Mouse (Mus musculus): ENCODE measurements around the gene Mesd. TPM values are rescaled to one million over a fixed set of nuclear protein-coding genes. Genes with fewer than 3 reads are reported as not detected.

The Mesd gene
- polyA plus RNA-seq, 1 experiment from 2014 or later: 85.1 TPM

GRCm38 (mm10) chr7:83856353-83857207, 27.7 kb upstream of the Mesd start:
- no peak for ATAC-seq (ENCODE audit: low FRiP score, low read depth)
- H3K27me3 ChIP-seq: 0 out of 2 replicates have a peak, but pooled peaks cover 5% of the 10 kb centered on the region
- no peak overlapping the region for H3K9ac ChIP-seq (replicated peaks)
- no peak overlapping the region for H3K4me3 ChIP-seq
- WGBS: 87% methylated on average over 9 of the region's 9 CpGs
- no peak overlapping the region for H3K27ac ChIP-seq (replicated peaks)
- no peak overlapping the region for H3K4me2 ChIP-seq (replicated peaks)
- no peaks in the 10 kb centered on the region for H3K36me3 ChIP-seq
- H3K4me1 ChIP-seq: peaks cover 11% of the 10 kb centered on the region; the same call in 1 of the 2 replicates
- H3K9me3 ChIP-seq: no peaks in the 10 kb centered on the region

- no peak overlapping the region for H3K4me3 ChIP-seq
- no peak overlapping the region for H3K27ac ChIP-seq (replicated peaks)
- 87% methylated on average over 2 of the region's 2 CpGs for WGBS
- H3K9me3 ChIP-seq: no peaks in the 10 kb centered on the region
- no peak overlapping the region for H3K4me2 ChIP-seq (replicated peaks)
- H3K27me3 ChIP-seq: 0 out of 2 replicates have a peak, but pooled peaks cover 5% of the 10 kb centered on the region
- H3K36me3 ChIP-seq: no peaks in the 10 kb centered on the region
- H3K4me1 ChIP-seq: peaks cover 7% of the 10 kb centered on the region; the same call in 1 of the 2 replicates
- H3K9ac ChIP-seq (replicated peaks): no peak overlapping the region
- no peak for ATAC-seq (ENCODE audit: low FRiP score, low read depth)
Measured at GRCm38 (mm10) chr7:83857208-83857488, 27.1 kb upstream of the Mesd start.

DNA sequence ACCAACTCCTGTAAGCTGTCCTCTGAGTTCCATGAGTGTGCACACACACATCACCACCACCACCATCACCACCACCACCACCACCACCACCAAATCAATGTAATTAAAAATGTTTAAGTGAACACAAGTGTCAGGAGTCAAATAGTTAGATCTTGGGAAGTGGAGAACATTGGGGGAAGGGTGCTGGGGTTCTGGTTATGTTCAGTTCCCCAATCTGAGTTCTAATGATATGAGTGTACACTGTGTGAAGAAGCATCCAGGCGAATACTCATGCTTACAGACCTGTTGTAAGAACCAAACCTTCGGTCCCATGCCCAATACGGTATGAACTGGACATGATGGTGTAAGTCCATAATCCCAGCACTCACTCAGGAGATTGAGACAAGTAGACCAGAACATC, 26.3 kb upstream of the Mesd start:
- no peak overlapping the region for H3K4me3 ChIP-seq
- H3K27ac ChIP-seq (replicated peaks): no peak overlapping the region
- H3K9ac ChIP-seq (replicated peaks): no peak overlapping the region
- no peaks in the 10 kb centered on the region for H3K9me3 ChIP-seq
- ATAC-seq (ENCODE audit: low FRiP score, low read depth): no peak
- H3K4me2 ChIP-seq (replicated peaks): no peak overlapping the region
- 90% methylated on average over 3 of the region's 3 CpGs for WGBS
- H3K36me3 ChIP-seq: no peaks in the 10 kb centered on the region
- H3K4me1 ChIP-seq: no peaks in the 10 kb centered on the region
- 0 out of 2 replicates have a peak, but pooled peaks cover under 1% of the 10 kb centered on the region for H3K27me3 ChIP-seq

GRCm38 (mm10) chr7:83859378-83860083, 24.7 kb upstream of the Mesd start:
- no peak overlapping the region for H3K4me3 ChIP-seq
- no peaks in the 10 kb centered on the region for H3K27me3 ChIP-seq
- H3K4me1 ChIP-seq: no peaks in the 10 kb centered on the region
- no peak overlapping the region for H3K9ac ChIP-seq (replicated peaks)
- no peak overlapping the region for H3K4me2 ChIP-seq (replicated peaks)
- no peaks in the 10 kb centered on the region for H3K36me3 ChIP-seq
- 61% methylated on average over 4 of the region's 4 CpGs for WGBS
- no peak for ATAC-seq (ENCODE audit: low FRiP score, low read depth)
- no peak overlapping the region for H3K27ac ChIP-seq (replicated peaks)
- no peaks in the 10 kb centered on the region for H3K9me3 ChIP-seq

DNA sequence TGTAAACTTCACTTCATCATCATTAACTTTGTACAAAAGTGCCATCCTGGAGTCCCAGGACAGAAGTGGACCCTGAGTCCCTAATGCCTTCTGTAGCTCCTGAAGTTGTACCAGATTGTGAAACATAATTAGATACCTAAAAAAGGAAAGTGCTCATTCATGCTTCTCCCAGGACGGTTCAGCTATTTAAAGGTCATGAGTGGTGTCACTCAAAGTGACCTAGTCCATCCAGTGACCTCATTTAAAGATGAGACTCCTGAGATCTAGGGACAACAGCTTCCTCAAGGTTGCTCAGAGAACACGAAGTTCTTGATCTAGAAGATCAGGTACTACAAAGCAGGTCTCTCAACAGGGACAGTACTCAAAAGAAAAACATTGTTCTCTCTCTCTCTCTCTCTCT, 20.7 kb upstream of the Mesd start:
- Histone ChIP-seq H3K9me3 (no peaks in the 10 kb centered on the region), H3K4me3 (no peak overlapping the region), H3K4me2 (replicated peaks) (no peak overlapping the region), H3K36me3 (no peaks in the 10 kb centered on the region), H3K27me3 (no peaks in the 10 kb centered on the region), H3K27ac (replicated peaks) (no peak overlapping the region), H3K4me1 (peaks cover 2% of the 10 kb centered on the region; the same call in 1 of the 2 replicates), H3K9ac (replicated peaks) (no peak overlapping the region)
- ATAC-seq (ENCODE audit: low FRiP score, low read depth): no peak
- WGBS: 63% methylated on average over 2 of the region's 2 CpGs

DNA sequence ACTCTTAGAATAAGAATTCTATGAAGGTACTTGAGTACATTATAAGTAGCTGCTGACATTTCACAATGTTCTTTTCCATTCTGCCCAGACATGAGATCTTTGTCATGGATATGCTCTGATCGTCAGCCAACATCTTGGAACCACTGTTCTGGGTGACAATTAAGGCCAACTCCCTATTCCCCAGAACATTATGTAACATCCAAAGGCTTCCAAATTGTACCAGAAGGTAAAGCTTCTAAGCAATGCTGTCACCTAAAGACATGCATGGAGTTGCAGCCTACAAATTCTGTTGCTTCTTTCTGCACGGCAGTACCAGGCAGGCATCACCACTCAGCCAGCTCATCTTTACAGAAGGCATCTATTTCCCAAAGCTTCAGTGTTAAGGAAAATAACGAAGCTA, 16.1 kb upstream of the Mesd start:
- no peaks in the 10 kb centered on the region for H3K36me3 ChIP-seq

DNA sequence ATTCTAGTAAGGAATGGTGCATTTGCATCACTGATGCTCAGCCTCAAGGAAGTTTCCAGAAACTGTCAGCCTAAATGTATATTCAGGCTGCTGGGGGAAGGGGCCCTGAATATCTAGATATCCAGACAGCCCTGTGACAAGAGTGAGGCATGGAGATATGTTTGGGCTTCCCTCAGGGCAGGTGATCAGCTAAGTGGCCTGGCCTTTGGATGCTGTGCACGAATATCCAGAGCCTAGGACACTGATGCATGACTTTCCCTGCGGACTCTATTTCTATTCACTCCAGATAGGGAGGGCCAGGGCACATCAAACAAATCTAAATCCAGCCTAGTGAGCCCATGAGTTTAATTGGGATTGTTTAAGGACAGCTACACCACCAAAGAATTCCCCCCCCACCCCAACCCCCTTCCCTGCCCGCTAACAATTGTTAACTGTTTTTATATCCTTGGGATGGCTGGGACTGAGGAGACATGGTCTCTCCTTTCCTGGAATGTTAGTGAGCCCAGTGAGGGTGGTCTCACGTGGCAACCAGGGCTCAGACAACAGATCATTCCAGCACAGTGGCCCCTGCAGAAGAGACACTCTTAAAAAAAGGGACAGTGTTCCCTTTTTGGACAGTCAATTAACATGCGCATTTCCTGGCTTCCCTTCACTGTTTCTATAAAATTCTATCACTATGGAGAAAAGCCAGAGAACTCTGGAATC, 14.3 kb upstream of the Mesd start:
- no peaks in the 10 kb centered on the region for H3K36me3 ChIP-seq
- peak; percentile 44; the same call in 1 of the 2 replicates for ATAC-seq (ENCODE audit: low FRiP score, low read depth)
- no peak overlapping the region for H3K4me2 ChIP-seq (replicated peaks)
- peaks cover 13% of the 10 kb centered on the region for H3K4me1 ChIP-seq
- no peaks in the 10 kb centered on the region for H3K9me3 ChIP-seq
- H3K9ac ChIP-seq (replicated peaks): no peak overlapping the region
- H3K27me3 ChIP-seq: no peaks in the 10 kb centered on the region
- no peak overlapping the region for H3K4me3 ChIP-seq
- H3K27ac ChIP-seq (replicated peaks): no peak overlapping the region
- WGBS: 30% methylated on average over 5 of the region's 5 CpGs

More for the DNA sequence above, 16.1 kb upstream of the Mesd start:
- no peak overlapping the region for H3K4me3 ChIP-seq
- H3K27ac ChIP-seq (replicated peaks): no peak overlapping the region
- ATAC-seq (ENCODE audit: low FRiP score, low read depth): no peak
- H3K27me3 ChIP-seq: no peaks in the 10 kb centered on the region
- WGBS: 78% methylated on average over 3 of the region's 3 CpGs
- H3K9me3 ChIP-seq: no peaks in the 10 kb centered on the region
- H3K4me1 ChIP-seq: peaks cover 13% of the 10 kb centered on the region
- H3K4me2 ChIP-seq (replicated peaks): no peak overlapping the region
- no peak overlapping the region for H3K9ac ChIP-seq (replicated peaks)

DNA sequence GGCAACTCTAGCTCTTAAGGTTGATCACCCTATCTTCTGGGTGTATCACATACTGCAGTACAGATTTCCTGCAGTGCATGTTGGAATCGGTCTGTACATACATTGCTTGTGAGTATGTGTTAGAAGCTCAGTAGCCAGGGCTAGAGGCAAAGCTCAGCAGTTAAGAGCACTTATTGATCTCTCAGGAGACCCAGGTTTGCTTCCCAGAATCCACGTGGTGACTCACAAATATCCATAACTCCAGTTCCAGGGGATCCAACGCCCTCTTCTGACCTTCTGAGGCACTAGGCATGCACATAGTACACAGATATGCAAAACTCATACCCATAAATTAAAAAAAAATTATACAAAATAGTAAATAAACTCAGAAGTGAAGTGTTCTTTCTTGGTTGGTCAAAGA, 7.2 kb upstream of the Mesd start:
- WGBS: 80% methylated on average over 3 of the region's 3 CpGs
- Histone ChIP-seq H3K9ac (replicated peaks) (no peak overlapping the region), H3K9me3 (no peaks in the 10 kb centered on the region), H3K4me3 (no peak overlapping the region), H3K4me2 (replicated peaks) (no peak overlapping the region), H3K27me3 (0 out of 2 replicates have a peak, but pooled peaks cover 2% of the 10 kb centered on the region), H3K4me1 (peaks cover 39% of the 10 kb centered on the region), H3K27ac (replicated peaks) (no peak overlapping the region), H3K36me3 (peaks cover 11% of the 10 kb centered on the region; the same call in 1 of the 2 replicates)
- ATAC-seq (ENCODE audit: low FRiP score, low read depth): no peak

DNA sequence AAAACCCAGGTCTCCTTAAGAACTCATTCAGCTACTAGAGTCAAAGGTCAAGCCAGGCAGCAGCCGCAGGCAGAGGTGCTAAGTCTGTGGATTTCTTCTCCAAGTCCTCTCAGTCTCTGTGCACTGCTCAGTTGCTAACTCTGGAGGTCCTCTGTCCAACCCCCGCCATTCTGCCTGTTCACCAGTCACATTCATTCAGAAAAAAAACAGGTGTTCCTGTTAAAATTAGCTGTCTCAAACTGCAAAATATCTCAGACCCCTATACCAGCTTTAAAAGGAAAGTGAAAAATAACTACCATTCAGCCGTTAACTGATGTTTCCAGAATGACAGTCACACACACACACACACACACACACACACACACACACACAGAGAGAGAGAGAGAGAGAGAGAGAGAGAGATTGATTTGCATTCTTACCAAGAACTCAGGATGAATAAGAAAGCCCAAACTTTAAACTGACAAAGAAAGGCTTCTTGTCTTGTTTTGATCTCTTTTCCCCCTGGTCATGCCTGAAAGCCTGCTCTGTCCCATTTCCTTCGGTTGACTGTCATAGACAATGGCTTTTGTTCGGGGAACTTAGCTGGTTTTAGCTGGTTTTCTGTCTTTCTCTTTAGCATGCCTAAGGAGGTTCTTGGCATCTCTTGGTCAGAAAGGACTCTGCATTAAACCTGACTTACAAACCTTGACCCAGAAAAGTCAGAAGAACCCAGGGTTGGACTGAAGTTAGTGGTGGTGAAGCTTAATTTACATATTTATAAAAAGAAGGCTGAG, 5.4 kb upstream of the Mesd start:
- H3K4me1 ChIP-seq: peaks cover 50% of the 10 kb centered on the region
- peaks cover 15% of the 10 kb centered on the region; the same call in 1 of the 2 replicates for H3K36me3 ChIP-seq
- peak overlapping the region; percentile 35; the same call in 1 of the 2 replicates for H3K27ac ChIP-seq (replicated peaks)
- H3K4me2 ChIP-seq (replicated peaks): peak overlapping the region; percentile 29
- H3K4me3 ChIP-seq: no peak overlapping the region
- ATAC-seq (ENCODE audit: low FRiP score, low read depth): 0 out of 2 replicates have a peak, but pooled peaks have one; percentile 7
- 3% methylated on average over 5 of the region's 5 CpGs for WGBS
- H3K9ac ChIP-seq (replicated peaks): 0 out of 2 replicates have a peak overlapping the region, but pooled peaks have one; percentile 11
- 0 out of 2 replicates have a peak, but pooled peaks cover 6% of the 10 kb centered on the region for H3K27me3 ChIP-seq
- H3K9me3 ChIP-seq: peaks cover 2% of the 10 kb centered on the region; the same call in 1 of the 2 replicates

DNA sequence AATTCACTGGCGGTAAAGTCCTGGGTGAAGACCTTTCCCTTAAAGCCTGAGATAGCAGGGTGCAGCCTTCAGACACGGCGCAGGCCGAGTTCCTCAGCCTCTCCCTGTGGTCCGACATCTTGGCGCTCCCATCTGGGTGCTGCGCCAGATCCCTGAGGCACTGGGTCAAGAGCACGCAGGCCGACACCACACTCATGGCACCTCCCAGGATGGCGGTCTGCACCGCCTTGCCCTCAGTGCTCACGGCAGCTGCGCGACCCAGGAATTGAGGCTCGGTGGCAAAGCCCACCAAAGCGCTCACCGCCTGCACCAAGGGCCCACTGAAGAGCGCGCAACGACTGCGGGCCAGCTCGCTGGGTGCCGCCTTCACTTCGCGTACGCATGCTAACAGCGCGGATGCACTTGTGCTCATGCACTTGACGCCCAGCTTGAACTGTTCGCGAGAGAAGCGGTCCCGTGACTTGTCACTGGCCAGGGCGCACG, 2.1 kb upstream of the Mesd start:
- Histone ChIP-seq H3K27me3 (0 out of 2 replicates have a peak, but pooled peaks cover 6% of the 10 kb centered on the region), H3K4me3 (peak overlapping the region; percentile 62), H3K36me3 (peaks cover 6% of the 10 kb centered on the region; the same call in 1 of the 2 replicates), H3K27ac (replicated peaks) (no peak overlapping the region), H3K4me2 (replicated peaks) (peak overlapping the region; percentile 87), H3K9ac (replicated peaks) (peak overlapping the region; percentile 87; the same call in 1 of the 2 replicates), H3K4me1 (peaks cover 61% of the 10 kb centered on the region), H3K9me3 (peaks cover 2% of the 10 kb centered on the region; the same call in 1 of the 2 replicates)
- ATAC-seq (ENCODE audit: low FRiP score, low read depth): no peak
- 94% methylated on average over 35 of the region's 35 CpGs for WGBS

All from midbrain, embryonic 12.5 days (tissue).